Mouse (Mus musculus) 3T3-L1 (cell line): ENCODE results near the gene Txndc2.

Experiments used
- DNase-seq: peaks from one replicate; pipeline ENCODE4 v3.0.0-alpha.2; 2015; ENCODE audit warnings: low read depth, low spot score

Gene Txndc2

GRCm38 (mm10) chr17:65641734-65642218, at the start of gene Txndc2:
Gene Txndc2, minus strand, starts transcription at chr17:65642168.
- DNase-seq, result no peak

- DNase-seq, result no peak
Measured at GRCm38 (mm10) chr17:65683731-65684130, 41.8 kb upstream of the Txndc2 start.

GRCm38 (mm10) chr17:65683316-65683715, 41.3 kb upstream of the Txndc2 start:
- no peak for DNase-seq

GRCm38 (mm10) chr17:65682071-65682680, 40.2 kb upstream of the Txndc2 start:
- no peak for DNase-seq

GRCm38 (mm10) chr17:65681516-65681915, 39.5 kb upstream of the Txndc2 start:
- DNase-seq, result no peak

GRCm38 (mm10) chr17:65680801-65681412, 38.9 kb upstream of the Txndc2 start:
- no peak for DNase-seq

- DNase-seq, result no peak
Measured at GRCm38 (mm10) chr17:65679806-65680446, 38.0 kb upstream of the Txndc2 start.

GRCm38 (mm10) chr17:65677742-65678141, 35.8 kb upstream of the Txndc2 start:
- peak; percentile 53 for DNase-seq

GRCm38 (mm10) chr17:65676536-65676935, 34.6 kb upstream of the Txndc2 start:
- no peak for DNase-seq

GRCm38 (mm10) chr17:65675985-65676384, 34.0 kb upstream of the Txndc2 start:
- no peak for DNase-seq

- DNase-seq, result no peak
Measured at GRCm38 (mm10) chr17:65674710-65675171, 32.8 kb upstream of the Txndc2 start.

- DNase-seq, result no peak
Measured at GRCm38 (mm10) chr17:65672926-65673325, 31.0 kb upstream of the Txndc2 start.

- DNase-seq, result no peak
Measured at GRCm38 (mm10) chr17:65669061-65669460, 27.1 kb upstream of the Txndc2 start.

- no peak for DNase-seq
Measured at GRCm38 (mm10) chr17:65667792-65668191, 25.8 kb upstream of the Txndc2 start.

GRCm38 (mm10) chr17:65666388-65667161, 24.6 kb upstream of the Txndc2 start:
- DNase-seq, result no peak

- DNase-seq, result no peak
Measured at GRCm38 (mm10) chr17:65665786-65666387, 23.9 kb upstream of the Txndc2 start.

GRCm38 (mm10) chr17:65663329-65664078, 21.5 kb upstream of the Txndc2 start:
- DNase-seq, result peak; percentile 51

- DNase-seq, result peak; percentile 56
Measured at GRCm38 (mm10) chr17:65662662-65663061, 20.7 kb upstream of the Txndc2 start.

GRCm38 (mm10) chr17:65658416-65658815, 16.4 kb upstream of the Txndc2 start:
- DNase-seq, result peak; percentile 64

- DNase-seq, result no peak
Measured at GRCm38 (mm10) chr17:65657958-65658357, 16.0 kb upstream of the Txndc2 start.

- no peak for DNase-seq
Measured at GRCm38 (mm10) chr17:65656731-65657130, 14.8 kb upstream of the Txndc2 start.
